Mouse (Mus musculus): ENCODE results near the gene Jag2.
A peak's percentile ranks its signal among the peaks of the same experiment; 100 is the strongest.

The Jag2 gene

DNA sequence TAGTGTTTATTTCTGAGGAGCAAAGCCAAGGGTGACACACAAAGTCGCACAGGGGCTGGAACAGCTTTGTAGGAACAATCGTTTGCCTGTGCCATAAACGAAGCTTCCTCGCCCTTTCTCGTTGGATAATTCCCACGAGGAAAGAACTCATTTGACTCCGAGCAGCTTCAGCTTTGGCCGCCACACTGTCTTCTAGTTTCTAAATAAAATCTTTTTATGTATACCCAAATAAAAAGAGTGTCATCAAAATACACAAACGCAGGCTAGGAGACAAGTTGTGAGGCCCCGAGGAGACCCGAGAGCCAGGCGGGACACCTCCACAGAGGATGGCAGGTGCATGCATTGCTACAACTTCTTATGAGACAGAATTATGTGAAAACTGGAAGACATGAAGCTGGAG is 31.2 kb downstream of the Jag2 start:
- no peak for DNase-seq

DNA sequence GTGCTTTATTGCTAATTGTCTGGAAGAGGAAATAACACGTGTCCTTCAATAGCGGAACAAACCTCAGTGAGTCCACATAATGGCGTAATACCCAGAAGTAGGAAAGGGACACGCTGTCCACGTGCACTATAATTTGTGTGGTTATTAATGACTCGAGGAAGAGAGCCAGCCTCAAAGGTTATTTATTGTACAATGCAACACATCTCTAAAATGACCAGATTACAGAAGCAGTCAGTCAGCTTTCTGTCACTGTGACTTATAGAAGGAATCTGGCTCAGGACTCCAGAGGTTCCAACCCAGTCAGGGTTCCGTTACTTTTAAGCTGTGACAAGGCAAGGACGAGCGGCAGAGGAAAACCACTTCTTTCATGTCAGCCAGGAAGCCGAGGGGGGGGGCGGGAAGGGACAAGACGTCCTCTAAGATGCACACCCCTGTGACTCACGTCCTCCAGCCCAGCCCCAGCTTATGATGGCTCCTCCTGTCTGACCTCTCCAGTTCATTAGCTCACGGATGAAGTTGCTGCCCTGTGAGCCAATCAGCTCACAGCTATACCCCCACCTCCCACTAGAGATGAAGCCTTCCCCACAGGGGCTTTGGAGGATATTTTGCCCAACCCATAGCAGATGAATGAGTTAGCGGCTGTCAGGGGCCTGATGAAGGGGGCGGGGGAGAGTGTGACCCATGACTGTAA is 31.9 kb downstream of the Jag2 start:
- DNase-seq, result no peak

DNA sequence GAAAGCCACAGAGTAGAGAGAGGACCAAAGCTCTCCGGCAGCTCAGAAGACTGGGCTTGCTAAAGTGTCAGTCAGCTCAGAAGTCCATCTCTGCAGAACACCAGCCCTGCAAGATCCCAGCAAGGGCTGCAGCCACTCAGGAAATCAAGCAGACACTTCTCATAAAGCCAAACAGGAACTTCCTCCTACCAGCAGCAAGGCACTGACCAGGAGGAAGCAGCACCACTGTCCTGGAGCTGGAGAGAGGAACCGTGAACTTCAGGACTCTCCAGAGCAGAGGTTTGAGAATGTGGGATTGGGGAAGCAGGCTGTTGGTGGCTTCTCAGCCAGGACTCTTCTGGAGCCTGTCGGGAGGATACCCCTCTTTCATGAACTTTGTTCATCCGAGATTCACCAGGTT is 34.6 kb downstream of the Jag2 start:
- no peak for DNase-seq

DNA sequence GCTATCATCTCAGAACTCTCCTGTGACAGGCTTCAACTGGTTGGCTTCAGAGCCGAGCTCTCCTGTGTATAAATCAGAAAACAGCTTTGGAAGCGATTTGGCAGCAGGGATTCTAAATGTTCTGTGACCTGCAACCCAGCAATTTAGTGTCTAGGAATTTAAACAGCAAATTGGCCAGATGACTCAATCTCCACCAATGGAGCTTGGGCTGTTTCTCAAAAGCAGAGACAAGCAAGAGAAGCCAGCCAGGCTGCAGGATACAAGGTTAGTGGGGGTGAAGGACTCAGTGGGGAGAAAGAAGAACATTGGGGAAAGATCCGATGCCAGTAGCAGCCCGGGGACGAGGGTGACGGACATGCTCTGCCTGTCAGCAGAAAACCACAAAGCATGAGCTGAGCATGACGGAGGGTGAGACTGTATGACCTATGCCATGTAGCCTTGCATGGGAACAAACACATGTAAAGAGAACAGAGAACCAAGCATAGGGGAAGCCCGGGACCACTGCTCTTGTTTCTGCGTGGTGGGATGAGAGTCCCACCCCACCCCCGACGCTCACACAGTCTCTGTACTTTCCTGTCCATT is 35.2 kb downstream of the Jag2 start:
- DNase-seq, result no peak

GRCm38 (mm10) chr12:112885465-112885864 is 44.1 kb downstream of the Jag2 start:
- no peak for DNase-seq

GRCm38 (mm10) chr12:112881301-112881815 is 48.2 kb downstream of the Jag2 start:
- peak; percentile 40 to 49 for DNase-seq

DNA sequence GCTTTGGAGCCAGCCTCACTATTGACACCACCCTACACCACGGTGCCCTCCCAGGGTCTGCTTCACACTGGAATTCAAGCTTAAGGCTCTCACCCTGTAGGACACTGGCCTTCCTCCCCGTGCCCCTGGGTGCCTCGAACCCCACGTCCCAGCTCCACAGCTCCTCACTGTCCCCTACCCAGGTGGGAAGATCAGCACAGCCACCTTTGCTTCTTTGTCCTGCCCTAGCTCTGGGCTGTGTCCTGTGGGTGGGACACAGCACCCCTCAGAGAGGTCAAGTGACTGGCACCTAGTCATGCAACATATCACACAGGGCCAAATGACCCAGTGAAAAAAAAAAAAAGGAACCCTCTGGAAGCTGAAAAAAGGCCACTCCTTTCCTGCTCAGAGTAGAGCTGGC is 48.9 kb downstream of the Jag2 start:
- no peak for DNase-seq

DNA sequence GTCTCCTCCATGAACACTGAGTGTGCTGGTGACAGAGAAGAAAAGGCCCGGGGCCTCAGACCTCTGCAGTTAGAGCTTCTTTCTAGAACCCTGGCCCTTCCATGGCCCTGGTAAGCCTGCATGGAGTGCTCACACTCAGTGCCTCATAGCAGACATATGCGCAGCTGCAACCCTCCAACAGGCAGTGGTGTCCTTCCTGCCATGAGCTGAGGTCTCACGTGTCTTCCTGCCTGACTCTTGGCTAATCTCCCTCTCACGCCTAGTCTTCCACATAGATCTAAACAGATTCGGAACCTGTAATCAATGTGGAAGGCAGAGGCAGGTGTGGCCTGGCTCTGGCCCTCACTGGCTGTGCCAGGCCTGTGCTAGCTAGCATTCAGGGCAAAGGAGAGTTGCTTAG is 49.8 kb downstream of the Jag2 start:
- no peak for DNase-seq

DNA sequence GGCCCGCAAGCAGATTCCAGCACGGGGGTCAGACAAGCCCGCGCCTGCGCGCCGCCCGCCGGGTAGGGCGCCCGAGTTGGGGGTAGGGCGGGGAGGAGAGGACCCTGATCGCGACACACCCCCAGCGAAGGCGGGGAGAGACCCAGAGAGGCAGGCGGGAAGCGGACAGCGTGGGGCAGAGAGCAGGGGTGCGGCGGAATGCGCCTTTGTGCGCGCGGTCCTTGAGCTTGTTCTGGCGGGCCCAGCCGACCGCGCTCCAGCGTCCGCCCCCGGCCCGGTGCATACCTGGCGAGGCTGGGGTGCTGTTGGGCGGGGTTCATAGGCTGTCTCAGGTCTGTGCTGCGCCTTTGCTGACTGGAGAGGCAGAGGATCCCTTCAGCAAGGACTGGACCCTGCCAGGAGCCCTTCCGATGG is 52.0 kb downstream of the Jag2 start:
- no peak for DNase-seq

- peak in 1 of 2 experiments; percentile 10 for DNase-seq
These were observed 52.5 kb downstream of the Jag2 start for GRCm38 (mm10) chr12:112877073-112877576.

DNA sequence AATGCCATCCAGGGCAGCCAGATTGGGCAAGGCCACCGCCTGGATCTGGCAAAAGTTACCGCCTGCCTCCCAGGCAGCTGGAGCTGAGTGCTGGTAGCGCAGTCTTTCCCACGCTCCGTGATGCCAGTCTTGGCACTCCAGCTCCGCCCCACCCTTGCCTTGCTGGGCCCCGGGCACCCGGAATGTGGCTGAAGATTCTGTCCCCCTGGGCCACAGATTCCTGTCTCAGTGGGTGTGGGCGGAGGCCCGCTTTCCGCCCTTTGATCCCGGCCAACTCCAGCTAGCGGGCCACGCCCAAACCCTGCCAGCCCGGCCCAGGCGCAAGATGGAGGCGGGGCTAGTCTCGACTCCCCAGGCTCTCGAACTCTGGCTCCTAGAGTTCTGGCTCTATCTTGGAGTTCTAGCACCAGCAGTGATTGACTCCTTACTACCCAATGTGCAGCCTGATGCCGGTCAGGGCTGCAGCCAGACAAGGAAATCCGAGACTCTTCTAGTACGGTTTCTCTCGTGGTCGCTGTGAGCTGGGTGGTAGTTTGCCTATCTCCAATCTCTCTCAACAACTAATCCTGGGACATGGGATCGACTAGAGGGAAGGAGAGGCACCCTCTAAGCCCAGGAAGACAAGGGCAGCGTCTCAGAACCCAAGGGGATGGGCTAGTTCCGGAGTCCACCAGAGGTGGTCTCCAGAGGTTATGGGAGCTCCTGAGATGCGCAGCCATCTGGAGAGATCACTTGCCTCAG is 53.1 kb downstream of the Jag2 start:
- peak; percentile 15 to 18 for DNase-seq

DNA sequence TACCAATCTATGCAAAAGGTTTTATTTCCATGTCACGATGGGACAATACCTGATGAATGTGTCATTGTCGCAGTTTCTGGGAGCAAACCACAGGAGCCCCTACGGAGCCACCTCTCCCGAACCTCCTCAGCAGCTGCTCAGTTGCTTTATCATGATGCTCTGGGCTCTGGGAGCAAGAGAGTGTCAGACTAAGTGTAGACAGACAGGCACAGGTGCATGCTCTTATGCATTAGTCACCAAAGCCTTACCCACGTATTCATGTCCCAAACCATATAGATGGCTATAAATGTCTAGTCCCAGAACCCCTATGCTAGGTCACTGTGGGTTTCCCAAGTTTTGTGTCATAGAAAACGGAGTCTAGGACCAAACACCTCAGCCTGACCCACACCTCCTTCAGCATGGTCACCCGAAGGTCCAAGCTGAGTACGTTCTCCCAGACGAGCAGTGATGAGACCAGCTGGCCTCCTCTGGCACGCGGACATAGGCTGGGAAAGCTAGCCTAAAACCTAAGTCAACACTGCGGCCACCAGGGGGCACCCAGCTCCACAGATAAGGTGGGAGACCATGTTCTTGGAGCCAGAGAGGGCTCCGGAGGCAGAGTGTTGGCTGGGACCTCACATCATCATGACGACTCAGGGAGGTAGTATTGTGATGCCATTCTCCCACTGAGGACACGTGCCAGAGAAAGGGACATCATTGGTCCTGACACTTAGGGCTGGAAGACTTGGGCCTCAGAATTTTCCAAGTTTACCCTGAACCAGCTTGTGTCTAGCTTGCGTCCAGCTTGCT is 54.2 kb downstream of the Jag2 start:
- DNase-seq, result peak; percentile 91 to 94

DNA sequence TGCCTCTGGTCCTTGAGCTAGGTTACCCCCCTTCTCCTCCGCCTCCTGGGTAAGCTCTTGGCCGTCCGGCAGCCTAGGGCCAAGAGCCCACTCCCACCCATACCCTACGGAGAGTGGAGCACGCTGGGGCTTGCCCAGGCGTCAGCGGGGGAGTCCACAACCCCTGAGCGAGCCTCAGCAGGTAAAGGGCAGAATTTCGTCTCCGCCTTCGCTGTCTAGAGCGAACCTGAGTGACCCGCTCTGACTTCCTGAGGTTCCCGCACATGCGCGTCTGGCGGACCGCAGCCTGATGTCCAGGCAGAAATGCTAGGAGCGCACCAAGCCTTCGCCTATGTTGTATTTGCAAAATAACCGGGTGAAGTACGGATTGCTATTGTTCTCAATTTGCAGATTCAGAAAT is 55.4 kb downstream of the Jag2 start:
- peak in 1 of 2 experiments; percentile 7 for DNase-seq

DNA sequence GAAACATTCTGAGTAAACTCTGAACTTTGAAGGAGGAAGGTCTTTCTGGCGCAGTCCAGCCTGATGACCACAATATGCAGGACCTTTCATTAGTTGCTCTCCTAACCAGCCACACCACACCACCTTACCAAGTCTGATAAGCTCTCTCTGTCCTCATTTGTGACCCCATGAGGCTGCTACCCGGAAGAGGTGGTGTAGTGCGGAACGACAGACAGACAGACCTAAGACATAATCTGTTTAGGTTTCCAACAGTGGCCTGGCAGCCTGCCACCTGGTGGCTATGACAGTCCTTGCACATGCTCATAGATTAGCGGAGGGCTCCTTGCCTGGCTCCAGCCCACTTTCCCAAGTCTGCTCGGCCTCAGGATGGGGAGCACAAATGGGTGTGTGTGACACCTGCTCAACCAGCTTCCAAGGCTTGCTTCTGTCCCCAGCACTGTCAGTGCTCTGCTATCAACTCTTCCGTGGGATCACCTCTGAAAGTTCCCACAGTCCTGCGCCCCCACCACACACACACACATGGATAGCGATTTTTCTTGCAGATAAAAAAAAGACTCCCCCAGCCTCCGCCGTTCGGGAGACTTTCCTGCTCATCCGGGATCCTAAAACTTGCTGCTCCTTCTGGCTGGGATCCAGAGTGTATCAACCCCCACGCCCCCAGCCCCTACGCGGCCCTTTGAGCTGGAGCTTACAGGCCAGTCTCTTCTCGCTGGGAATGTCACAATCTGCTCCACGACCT is 56.0 kb downstream of the Jag2 start:
- peak; percentile 35 to 51 for DNase-seq

DNA sequence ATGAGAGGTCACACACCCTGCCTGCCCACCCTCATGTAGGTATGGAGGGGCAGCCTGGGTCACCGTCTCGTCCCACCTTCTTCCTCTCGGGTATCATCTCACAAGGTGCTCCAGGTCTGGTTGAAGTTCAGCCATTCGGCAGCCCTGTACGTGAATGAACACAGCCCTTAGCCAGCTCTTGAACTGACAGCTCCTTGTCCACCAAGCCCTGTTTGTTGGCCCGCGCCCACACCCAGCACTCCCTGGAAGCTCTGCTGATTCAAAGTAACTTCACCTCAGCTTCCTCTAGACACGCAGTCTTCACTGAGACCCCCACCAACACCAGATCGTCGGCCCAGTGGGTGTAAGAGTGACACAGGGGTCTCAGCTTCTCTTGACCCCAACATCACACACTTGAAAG is 56.6 kb downstream of the Jag2 start:
- DNase-seq, result no peak

GRCm38 (mm10) chr12:112871272-112871671 is 58.3 kb downstream of the Jag2 start:
- DNase-seq, result no peak

GRCm38 (mm10) chr12:112870775-112871174 is 58.8 kb downstream of the Jag2 start:
- peak in 1 of 2 experiments; percentile 3 for DNase-seq

DNA sequence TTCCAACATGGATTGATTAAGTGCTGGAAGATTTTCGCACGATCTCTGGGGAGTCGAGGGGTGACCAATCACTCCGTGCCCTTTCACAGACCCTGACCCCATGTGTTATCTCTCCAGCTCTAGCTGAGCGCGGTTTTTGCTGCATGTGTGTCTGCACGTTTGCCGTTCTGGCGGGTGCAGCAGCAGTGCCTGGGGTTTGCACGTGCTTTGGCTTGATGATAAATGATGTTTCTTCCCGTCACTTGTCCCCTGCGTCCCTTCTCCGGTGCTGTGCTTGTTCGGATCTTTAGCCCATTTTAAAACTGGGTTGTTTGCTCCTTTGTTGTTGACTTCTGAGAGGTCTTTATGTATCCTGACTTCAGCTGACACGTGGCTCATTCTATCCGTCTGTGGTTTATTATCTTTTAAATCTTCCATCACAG is 59.8 kb downstream of the Jag2 start:
- DNase-seq, result no peak

GRCm38 (mm10) chr12:112868178-112869087 is 61.1 kb downstream of the Jag2 start, which contains the start of gene Gpr132:
TSS of gene Gpr132 (minus strand) at chr12:112868228.
- DNase-seq, result no peak

GRCm38 (mm10) chr12:112867106-112867674 is 62.4 kb downstream of the Jag2 start:
- no peak for DNase-seq
